Mouse (Mus musculus): Measurements from ENCODE around the gene Zbtb49. TPM values are rescaled to one million over a fixed set of nuclear protein-coding genes. Genes with fewer than 3 reads are reported as not detected.

Gene Zbtb49
- polyA plus RNA-seq, 1 experiment = 24.5 TPM

- TF ChIP-seq POLR2A (IDR thresholded peaks at IDR 0.05; ENCODE audit: control insufficient read depth, low read depth, low read length) = no peak
- no peak for TF ChIP-seq CTCF (IDR thresholded peaks at IDR 0.05; ENCODE audit: control insufficient read depth, insufficient read depth, insufficient replicate concordance, low read depth, low read length)
These were observed 23.3 kb downstream of the Zbtb49 start for GRCm38 (mm10) chr5:38196821-38197481.

GRCm38 (mm10) chr5:38195941-38196340 lies 24.3 kb downstream of the Zbtb49 start:
- H3K27ac ChIP-seq (ENCODE audit: control insufficient read depth, insufficient read depth, low read depth, low read length) = no peak overlapping the region
- H3K36me3 ChIP-seq (ENCODE audit: control insufficient read depth, insufficient read depth, low read length) = peaks cover 1% of the 10 kb centered on the region; the same call in 1 of the 2 replicates
- no peak overlapping the region for H3K4me3 ChIP-seq (ENCODE audit: control insufficient read depth, low read depth, low read length)
- H3K27me3 ChIP-seq (ENCODE audit: control insufficient read depth, insufficient read depth, low read length) = no peaks in the 10 kb centered on the region
- TF ChIP-seq POLR2A (IDR thresholded peaks at IDR 0.05; ENCODE audit: control insufficient read depth, low read depth, low read length) = no peak
- TF ChIP-seq CTCF (IDR thresholded peaks at IDR 0.05; ENCODE audit: control insufficient read depth, insufficient read depth, insufficient replicate concordance, low read depth, low read length) = no peak
- H3K4me1 ChIP-seq (ENCODE audit: control insufficient read depth, insufficient read depth, low read length) = no peaks in the 10 kb centered on the region; the same call in 1 of the 2 replicates

More at GRCm38 (mm10) chr5:38196821-38197481, 23.3 kb downstream of the Zbtb49 start:
- Histone ChIP-seq H3K4me1 (ENCODE audit: control insufficient read depth, insufficient read depth, low read length) (no peaks in the 10 kb centered on the region; the same call in 1 of the 2 replicates), H3K27ac (ENCODE audit: control insufficient read depth, insufficient read depth, low read depth, low read length) (no peak overlapping the region), H3K4me3 (ENCODE audit: control insufficient read depth, low read depth, low read length) (no peak overlapping the region), H3K27me3 (ENCODE audit: control insufficient read depth, insufficient read depth, low read length) (no peaks in the 10 kb centered on the region), H3K36me3 (ENCODE audit: control insufficient read depth, insufficient read depth, low read length) (peaks cover 1% of the 10 kb centered on the region; the same call in 1 of the 2 replicates)

GRCm38 (mm10) chr5:38194946-38195345 lies 25.3 kb downstream of the Zbtb49 start:
- TF ChIP-seq POLR2A (IDR thresholded peaks at IDR 0.05; ENCODE audit: control insufficient read depth, low read depth, low read length) = no peak
- no peak for TF ChIP-seq CTCF (IDR thresholded peaks at IDR 0.05; ENCODE audit: control insufficient read depth, insufficient read depth, insufficient replicate concordance, low read depth, low read length)
- Histone ChIP-seq H3K27ac (ENCODE audit: control insufficient read depth, insufficient read depth, low read depth, low read length) (no peak overlapping the region), H3K4me3 (ENCODE audit: control insufficient read depth, low read depth, low read length) (no peak overlapping the region), H3K36me3 (ENCODE audit: control insufficient read depth, insufficient read depth, low read length) (peaks cover 1% of the 10 kb centered on the region; the same call in 1 of the 2 replicates), H3K4me1 (ENCODE audit: control insufficient read depth, insufficient read depth, low read length) (no peaks in the 10 kb centered on the region; the same call in 1 of the 2 replicates), H3K27me3 (ENCODE audit: control insufficient read depth, insufficient read depth, low read length) (no peaks in the 10 kb centered on the region)

GRCm38 (mm10) chr5:38190907-38191306 lies 29.4 kb downstream of the Zbtb49 start:
- Histone ChIP-seq H3K4me3 (ENCODE audit: control insufficient read depth, low read depth, low read length) (no peak overlapping the region), H3K36me3 (ENCODE audit: control insufficient read depth, insufficient read depth, low read length) (no peaks in the 10 kb centered on the region), H3K27ac (ENCODE audit: control insufficient read depth, insufficient read depth, low read depth, low read length) (no peak overlapping the region), H3K4me1 (ENCODE audit: control insufficient read depth, insufficient read depth, low read length) (no peaks in the 10 kb centered on the region), H3K27me3 (ENCODE audit: control insufficient read depth, insufficient read depth, low read length) (no peaks in the 10 kb centered on the region)
- TF ChIP-seq POLR2A (IDR thresholded peaks at IDR 0.05; ENCODE audit: control insufficient read depth, low read depth, low read length) (no peak), CTCF (IDR thresholded peaks at IDR 0.05; ENCODE audit: control insufficient read depth, insufficient read depth, insufficient replicate concordance, low read depth, low read length) (no peak)

GRCm38 (mm10) chr5:38187006-38187405 lies 33.3 kb downstream of the Zbtb49 start:
- Histone ChIP-seq H3K36me3 (ENCODE audit: control insufficient read depth, insufficient read depth, low read length) (no peaks in the 10 kb centered on the region), H3K4me1 (ENCODE audit: control insufficient read depth, insufficient read depth, low read length) (no peaks in the 10 kb centered on the region), H3K4me3 (ENCODE audit: control insufficient read depth, low read depth, low read length) (no peak overlapping the region), H3K27me3 (ENCODE audit: control insufficient read depth, insufficient read depth, low read length) (no peaks in the 10 kb centered on the region), H3K27ac (ENCODE audit: control insufficient read depth, insufficient read depth, low read depth, low read length) (no peak overlapping the region)
- TF ChIP-seq CTCF (IDR thresholded peaks at IDR 0.05; ENCODE audit: control insufficient read depth, insufficient read depth, insufficient replicate concordance, low read depth, low read length) = no peak
- no peak for TF ChIP-seq POLR2A (IDR thresholded peaks at IDR 0.05; ENCODE audit: control insufficient read depth, low read depth, low read length)

- Histone ChIP-seq H3K36me3 (ENCODE audit: control insufficient read depth, insufficient read depth, low read length) (no peaks in the 10 kb centered on the region), H3K4me1 (ENCODE audit: control insufficient read depth, insufficient read depth, low read length) (no peaks in the 10 kb centered on the region), H3K27ac (ENCODE audit: control insufficient read depth, insufficient read depth, low read depth, low read length) (no peak overlapping the region), H3K27me3 (ENCODE audit: control insufficient read depth, insufficient read depth, low read length) (no peaks in the 10 kb centered on the region), H3K4me3 (ENCODE audit: control insufficient read depth, low read depth, low read length) (no peak overlapping the region)
- TF ChIP-seq CTCF (IDR thresholded peaks at IDR 0.05; ENCODE audit: control insufficient read depth, insufficient read depth, insufficient replicate concordance, low read depth, low read length) (no peak), POLR2A (IDR thresholded peaks at IDR 0.05; ENCODE audit: control insufficient read depth, low read depth, low read length) (no peak)
These were observed 35.5 kb downstream of the Zbtb49 start for GRCm38 (mm10) chr5:38184688-38185285.

GRCm38 (mm10) chr5:38174256-38174912 lies 45.9 kb downstream of the Zbtb49 start:
- H3K27me3 ChIP-seq (ENCODE audit: control insufficient read depth, insufficient read depth, low read length) = no peaks in the 10 kb centered on the region
- peaks cover 2% of the 10 kb centered on the region; the same call in 1 of the 2 replicates for H3K4me1 ChIP-seq (ENCODE audit: control insufficient read depth, insufficient read depth, low read length)
- H3K36me3 ChIP-seq (ENCODE audit: control insufficient read depth, insufficient read depth, low read length) = no peaks in the 10 kb centered on the region
- H3K4me3 ChIP-seq (ENCODE audit: control insufficient read depth, low read depth, low read length) = no peak overlapping the region
- TF ChIP-seq CTCF (IDR thresholded peaks at IDR 0.05; ENCODE audit: control insufficient read depth, insufficient read depth, insufficient replicate concordance, low read depth, low read length) = no peak
- TF ChIP-seq POLR2A (IDR thresholded peaks at IDR 0.05; ENCODE audit: control insufficient read depth, low read depth, low read length) = no peak
- no peak overlapping the region for H3K27ac ChIP-seq (ENCODE audit: control insufficient read depth, insufficient read depth, low read depth, low read length)

All from testis, adult 2 months (tissue).